Mouse (Mus musculus): Measurements from ENCODE around the gene Pdcd1lg2. TPM values are rescaled to one million over a fixed set of nuclear protein-coding genes. Genes with fewer than 3 reads are reported as not detected.

Gene Pdcd1lg2
- total and polyA plus RNA-seq, 3 experiments: 0.14 TPM; not detected in 2

- H3K9ac ChIP-seq (ENCODE audit: low read depth, low read length): no peak overlapping the region
- intact Hi-C loops (cut with DNase I): loop anchor here (5.0 kb wide), 2 partner anchors 44 to 434 kb away; partner anchors contain the start of gene 9930021J03Rik
- WGBS: 50% methylated on average over 11 of the region's 11 CpGs
- no peak for DNase-seq
- H3K36me3 ChIP-seq (ENCODE audit: control insufficient read depth, insufficient read depth, low read length): no peaks in the 10 kb centered on the region
- TF ChIP-seq POLR2A (IDR thresholded peaks at IDR 0.05; ENCODE audit: insufficient read depth, low read depth, low read length) (no peak), EP300 (IDR thresholded peaks at IDR 0.05; ENCODE audit: insufficient read depth, low read depth, low read length) (no peak), CTCF (IDR thresholded peaks at IDR 0.05) (no peak)
- no peaks in the 10 kb centered on the region for H3K27me3 ChIP-seq (ENCODE audit: control insufficient read depth, insufficient read depth, low read length)
- no peaks in the 10 kb centered on the region for H3K79me2 ChIP-seq (replicated peaks; ENCODE audit: control insufficient read depth, insufficient read depth, low read length)
- H3K27ac ChIP-seq: no peak overlapping the region
- H3K4me3 ChIP-seq: no peak overlapping the region
- H3K4me1 ChIP-seq (ENCODE audit: control insufficient read depth, insufficient read depth, low read length): peaks cover 1% of the 10 kb centered on the region
These were observed 37.3 kb upstream of the Pdcd1lg2 start for GRCm38 (mm10) chr19:29373438-29373837.

- H3K27ac ChIP-seq: no peak overlapping the region
- intact Hi-C loops (cut with DNase I): loop anchor here (5.0 kb wide), 2 partner anchors 42 to 432 kb away; partner anchors contain the start of gene 9930021J03Rik
- 88% methylated on average over 9 of the region's 9 CpGs for WGBS
- no peaks in the 10 kb centered on the region for H3K36me3 ChIP-seq (ENCODE audit: control insufficient read depth, insufficient read depth, low read length)
- TF ChIP-seq CTCF (IDR thresholded peaks at IDR 0.05) (no peak), POLR2A (IDR thresholded peaks at IDR 0.05; ENCODE audit: insufficient read depth, low read depth, low read length) (no peak), EP300 (IDR thresholded peaks at IDR 0.05; ENCODE audit: insufficient read depth, low read depth, low read length) (no peak)
- no peak for DNase-seq
- H3K27me3 ChIP-seq (ENCODE audit: control insufficient read depth, insufficient read depth, low read length): no peaks in the 10 kb centered on the region
- peaks cover 1% of the 10 kb centered on the region; the same call in 1 of the 2 replicates for H3K4me1 ChIP-seq (ENCODE audit: control insufficient read depth, insufficient read depth, low read length)
- no peak overlapping the region for H3K4me3 ChIP-seq
- no peak overlapping the region for H3K9ac ChIP-seq (ENCODE audit: low read depth, low read length)
- no peaks in the 10 kb centered on the region for H3K79me2 ChIP-seq (replicated peaks; ENCODE audit: control insufficient read depth, insufficient read depth, low read length)
These were observed 35.8 kb upstream of the Pdcd1lg2 start for GRCm38 (mm10) chr19:29374947-29375346.

GRCm38 (mm10) chr19:29376382-29376781 is 34.3 kb upstream of the Pdcd1lg2 start:
- Histone ChIP-seq H3K4me3 (no peak overlapping the region), H3K79me2 (replicated peaks; ENCODE audit: control insufficient read depth, insufficient read depth, low read length) (no peaks in the 10 kb centered on the region), H3K36me3 (ENCODE audit: control insufficient read depth, insufficient read depth, low read length) (no peaks in the 10 kb centered on the region), H3K4me1 (ENCODE audit: control insufficient read depth, insufficient read depth, low read length) (peaks cover 1% of the 10 kb centered on the region; the same call in 1 of the 2 replicates), H3K27ac (no peak overlapping the region), H3K27me3 (ENCODE audit: control insufficient read depth, insufficient read depth, low read length) (no peaks in the 10 kb centered on the region), H3K9ac (ENCODE audit: low read depth, low read length) (no peak overlapping the region)
- intact Hi-C loops (cut with DNase I): no loop called here
- TF ChIP-seq POLR2A (IDR thresholded peaks at IDR 0.05; ENCODE audit: insufficient read depth, low read depth, low read length) (no peak), CTCF (IDR thresholded peaks at IDR 0.05) (no peak), EP300 (IDR thresholded peaks at IDR 0.05; ENCODE audit: insufficient read depth, low read depth, low read length) (no peak)
- 84% methylated on average over 3 of the region's 3 CpGs for WGBS
- DNase-seq: no peak

- intact Hi-C loops (cut with DNase I): no loop called here
- TF ChIP-seq EP300 (IDR thresholded peaks at IDR 0.05; ENCODE audit: insufficient read depth, low read depth, low read length) (no peak), POLR2A (IDR thresholded peaks at IDR 0.05; ENCODE audit: insufficient read depth, low read depth, low read length) (no peak), CTCF (IDR thresholded peaks at IDR 0.05) (no peak)
- Histone ChIP-seq H3K79me2 (replicated peaks; ENCODE audit: control insufficient read depth, insufficient read depth, low read length) (no peaks in the 10 kb centered on the region), H3K4me1 (ENCODE audit: control insufficient read depth, insufficient read depth, low read length) (no peaks in the 10 kb centered on the region), H3K27ac (no peak overlapping the region), H3K36me3 (ENCODE audit: control insufficient read depth, insufficient read depth, low read length) (no peaks in the 10 kb centered on the region), H3K9ac (ENCODE audit: low read depth, low read length) (no peak overlapping the region), H3K27me3 (ENCODE audit: control insufficient read depth, insufficient read depth, low read length) (no peaks in the 10 kb centered on the region), H3K4me3 (no peak overlapping the region)
- no peak for DNase-seq
- 89% methylated on average over 14 of the region's 14 CpGs for WGBS
These were observed 30.7 kb upstream of the Pdcd1lg2 start for GRCm38 (mm10) chr19:29379839-29380603.

GRCm38 (mm10) chr19:29383368-29383767 is 27.4 kb upstream of the Pdcd1lg2 start:
- 91% methylated on average over 5 of the region's 5 CpGs for WGBS
- no peaks in the 10 kb centered on the region for H3K27me3 ChIP-seq (ENCODE audit: control insufficient read depth, insufficient read depth, low read length)
- H3K4me3 ChIP-seq: no peak overlapping the region
- no peaks in the 10 kb centered on the region for H3K4me1 ChIP-seq (ENCODE audit: control insufficient read depth, insufficient read depth, low read length)
- H3K9ac ChIP-seq (ENCODE audit: low read depth, low read length): no peak overlapping the region
- intact Hi-C loops (cut with DNase I): no loop called here
- DNase-seq: no peak
- no peak for TF ChIP-seq CTCF (IDR thresholded peaks at IDR 0.05)
- no peak for TF ChIP-seq EP300 (IDR thresholded peaks at IDR 0.05; ENCODE audit: insufficient read depth, low read depth, low read length)
- TF ChIP-seq POLR2A (IDR thresholded peaks at IDR 0.05; ENCODE audit: insufficient read depth, low read depth, low read length): no peak
- H3K79me2 ChIP-seq (replicated peaks; ENCODE audit: control insufficient read depth, insufficient read depth, low read length): no peaks in the 10 kb centered on the region
- H3K36me3 ChIP-seq (ENCODE audit: control insufficient read depth, insufficient read depth, low read length): no peaks in the 10 kb centered on the region
- H3K27ac ChIP-seq: no peak overlapping the region

- no peaks in the 10 kb centered on the region for H3K36me3 ChIP-seq (ENCODE audit: control insufficient read depth, insufficient read depth, low read length)
- H3K4me3 ChIP-seq: no peak overlapping the region
- no peak for DNase-seq
- no peaks in the 10 kb centered on the region for H3K4me1 ChIP-seq (ENCODE audit: control insufficient read depth, insufficient read depth, low read length)
- H3K9ac ChIP-seq (ENCODE audit: low read depth, low read length): no peak overlapping the region
- H3K79me2 ChIP-seq (replicated peaks; ENCODE audit: control insufficient read depth, insufficient read depth, low read length): no peaks in the 10 kb centered on the region
- intact Hi-C loops (cut with DNase I): no loop called here
- 87% methylated on average over 9 of the region's 9 CpGs for WGBS
- no peak overlapping the region for H3K27ac ChIP-seq
- TF ChIP-seq EP300 (IDR thresholded peaks at IDR 0.05; ENCODE audit: insufficient read depth, low read depth, low read length) (no peak), CTCF (IDR thresholded peaks at IDR 0.05) (no peak), POLR2A (IDR thresholded peaks at IDR 0.05; ENCODE audit: insufficient read depth, low read depth, low read length) (no peak)
- no peaks in the 10 kb centered on the region for H3K27me3 ChIP-seq (ENCODE audit: control insufficient read depth, insufficient read depth, low read length)
These were observed 26.3 kb upstream of the Pdcd1lg2 start for GRCm38 (mm10) chr19:29384412-29384811.

Measured in heart, adult 2 months (tissue).